Mouse (Mus musculus): Measurements from ENCODE around the gene Tenm4. TPM values are rescaled to one million over a fixed set of nuclear protein-coding genes. Genes with fewer than 3 reads are reported as not detected.

The Tenm4 gene
- total RNA-seq, 2 experiments from 2014 or later = 1.0 to 1.9 TPM

DNA sequence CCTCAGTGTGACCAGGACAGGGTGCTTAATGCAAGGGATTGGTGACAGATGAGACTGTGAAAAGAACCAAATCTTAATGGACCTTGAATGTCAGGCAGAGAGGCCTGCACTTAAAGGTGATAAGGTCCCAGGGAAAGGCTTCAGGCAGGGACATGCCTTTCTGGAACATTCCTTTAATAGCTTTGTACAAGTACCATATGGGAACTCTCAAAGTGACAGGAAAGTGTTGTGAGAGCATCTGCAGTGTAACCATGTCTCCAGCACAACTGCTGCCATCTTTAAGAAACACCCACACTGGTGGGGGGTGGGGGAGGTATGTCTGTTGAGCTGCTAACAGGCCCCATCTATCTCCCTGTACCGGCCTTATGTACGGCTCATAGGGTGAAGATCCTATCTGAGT lies 506.0 kb downstream of the Tenm4 start:
- DNase-seq (ENCODE audit: low spot score) = no peak

DNA sequence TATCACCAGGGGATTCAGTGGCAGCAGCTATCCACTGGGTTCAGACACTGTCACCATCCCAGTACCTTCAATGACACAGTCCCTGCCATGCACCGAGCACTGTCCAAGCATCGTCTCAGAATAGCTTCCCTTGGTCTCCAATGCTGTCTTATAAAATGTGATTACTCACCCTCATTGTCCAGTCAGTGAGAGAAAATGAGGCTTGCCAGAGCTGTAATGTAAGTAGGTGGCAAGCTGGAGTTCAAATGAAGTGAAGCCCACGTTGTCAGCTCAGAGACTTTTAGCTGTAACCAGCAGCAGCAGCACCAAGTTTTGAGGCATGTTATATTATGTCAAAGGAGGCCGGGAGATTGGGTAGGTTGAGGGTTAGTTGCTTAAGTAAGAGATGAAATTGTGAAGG lies 507.2 kb downstream of the Tenm4 start:
- DNase-seq (ENCODE audit: low spot score) = no peak

DNA sequence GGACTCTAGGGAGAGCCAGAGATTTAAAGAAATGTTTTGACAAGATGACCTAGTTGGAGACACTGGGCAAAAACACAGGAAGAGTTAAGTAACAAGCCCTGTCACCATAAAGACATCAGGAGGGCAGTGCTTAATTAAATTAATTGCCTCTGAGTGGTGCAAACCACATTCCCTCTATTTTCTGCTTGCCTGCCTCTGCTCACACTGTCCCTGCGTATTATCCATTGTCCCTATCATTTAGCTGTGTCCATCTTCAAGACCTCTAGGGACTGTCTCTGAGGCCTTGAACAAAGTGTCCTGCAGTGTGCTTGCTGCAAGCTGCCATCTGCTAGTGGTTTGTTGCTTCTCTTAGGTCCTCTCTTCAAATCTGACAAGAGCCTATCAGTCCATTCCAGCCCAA lies 508.7 kb downstream of the Tenm4 start:
- DNase-seq (ENCODE audit: low spot score) = no peak

DNA sequence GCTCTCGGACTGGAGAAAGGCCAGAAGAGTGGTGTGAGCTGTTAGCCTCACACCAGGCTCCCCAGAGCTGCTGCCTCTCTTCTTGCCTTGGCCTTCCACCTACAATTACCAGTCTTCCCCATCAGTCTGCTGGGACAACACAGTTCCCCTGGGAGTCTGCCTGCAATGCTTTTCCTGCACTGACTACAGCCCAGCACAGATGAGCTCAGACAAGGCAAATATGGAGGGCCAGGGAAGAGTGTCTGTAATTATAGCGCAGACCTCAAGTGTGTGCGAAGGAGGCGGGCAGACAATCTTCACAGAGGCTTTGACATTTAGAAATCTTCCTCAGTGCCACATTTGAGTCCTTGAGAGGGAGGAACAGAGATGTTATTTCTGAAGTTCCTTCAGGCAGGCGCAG lies 509.4 kb downstream of the Tenm4 start:
- no peak for DNase-seq (ENCODE audit: low spot score)

DNA sequence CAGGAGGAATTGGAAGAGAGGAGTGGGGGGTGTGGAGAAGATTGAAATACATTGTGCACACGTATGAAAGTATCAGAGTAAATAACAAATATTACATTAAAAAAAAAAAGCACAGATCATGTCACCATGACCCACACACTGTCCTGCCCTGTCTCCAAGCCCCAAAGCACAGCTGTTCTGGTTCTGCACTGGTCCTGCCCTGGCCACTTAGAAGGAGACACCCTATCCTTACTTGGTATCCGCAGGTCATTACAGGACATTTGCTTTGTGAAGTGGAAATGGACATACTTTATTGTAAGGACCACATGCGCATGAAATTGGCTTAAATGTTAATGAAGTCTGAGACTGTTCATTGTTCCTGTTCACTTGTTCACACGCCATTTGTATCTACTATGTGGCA lies 510.8 kb downstream of the Tenm4 start:
- DNase-seq (ENCODE audit: low spot score) = no peak

DNA sequence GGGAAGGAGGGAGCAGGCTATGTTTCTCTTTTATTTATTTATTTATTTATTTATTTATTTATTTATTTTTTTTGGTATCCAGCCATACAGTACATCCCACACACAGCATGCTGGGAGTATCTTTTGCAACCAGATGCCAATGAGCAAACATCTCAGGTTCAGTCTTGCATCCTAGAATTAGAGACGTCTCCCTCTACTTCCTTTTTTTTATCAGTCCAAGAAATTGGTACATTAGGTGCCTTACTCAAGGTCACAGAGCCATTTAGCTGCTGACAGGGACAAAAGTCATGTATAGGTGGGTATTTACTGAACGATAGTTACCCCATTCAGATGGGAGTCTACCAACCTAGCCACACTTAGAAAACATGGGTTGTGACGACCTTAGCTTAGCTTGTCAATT lies 517.1 kb downstream of the Tenm4 start:
- DNase-seq (ENCODE audit: low spot score) = no peak

DNA sequence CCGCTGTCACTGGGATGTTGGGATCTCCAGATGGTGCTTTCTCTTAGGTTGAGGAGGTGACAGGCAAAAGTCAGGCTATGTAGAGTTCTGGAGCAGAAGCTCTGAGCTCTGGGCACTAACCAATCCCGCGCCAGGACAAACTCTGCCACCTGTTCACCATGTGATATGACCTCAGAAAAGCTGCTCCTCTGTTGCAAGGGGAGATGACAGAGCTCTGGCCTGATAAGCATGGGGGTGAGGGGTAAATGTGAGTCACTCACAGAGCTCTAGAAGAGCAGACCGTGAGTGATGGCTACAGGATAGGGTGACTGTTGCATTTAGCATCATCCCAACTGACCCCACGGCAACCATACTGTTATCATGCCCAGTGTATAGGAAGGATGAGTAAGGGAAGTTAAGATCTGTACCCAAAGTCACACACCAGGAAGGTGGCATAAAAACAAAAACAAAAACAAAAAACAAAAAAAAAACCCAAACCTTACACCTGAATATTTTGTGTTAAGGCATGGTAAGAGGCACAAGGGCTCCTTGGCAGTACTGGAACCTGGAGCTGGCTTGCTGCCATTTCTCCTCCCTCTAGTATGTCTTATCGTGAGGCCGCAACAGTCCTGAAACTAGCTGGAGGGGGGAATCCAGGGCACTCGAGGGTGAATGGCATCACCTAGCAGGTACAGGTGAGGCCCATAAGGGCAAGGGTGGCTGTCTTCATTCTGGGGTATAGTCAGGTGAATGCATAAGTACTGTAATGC lies 530.2 kb downstream of the Tenm4 start:
- DNase-seq (ENCODE audit: low spot score) = no peak

DNA sequence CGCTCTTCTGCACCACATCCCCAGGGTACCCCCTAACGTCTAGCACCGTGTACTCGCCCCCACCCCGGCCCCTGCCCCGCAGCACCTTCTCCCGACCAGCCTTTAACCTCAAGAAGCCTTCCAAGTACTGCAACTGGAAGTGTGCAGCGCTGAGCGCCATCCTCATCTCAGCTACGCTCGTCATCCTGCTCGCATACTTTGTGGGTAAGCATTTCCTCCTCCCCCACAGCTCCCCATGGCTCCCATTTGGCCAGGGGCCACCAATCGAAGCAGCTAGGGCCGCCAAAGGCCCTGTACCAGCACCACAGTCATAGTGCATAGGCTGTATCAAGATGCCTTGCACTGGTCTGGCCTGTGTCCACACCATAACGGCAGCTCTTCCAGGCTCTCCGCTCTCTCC lies 532.9 kb downstream of the Tenm4 start:
- no peak for DNase-seq (ENCODE audit: low spot score)

DNA sequence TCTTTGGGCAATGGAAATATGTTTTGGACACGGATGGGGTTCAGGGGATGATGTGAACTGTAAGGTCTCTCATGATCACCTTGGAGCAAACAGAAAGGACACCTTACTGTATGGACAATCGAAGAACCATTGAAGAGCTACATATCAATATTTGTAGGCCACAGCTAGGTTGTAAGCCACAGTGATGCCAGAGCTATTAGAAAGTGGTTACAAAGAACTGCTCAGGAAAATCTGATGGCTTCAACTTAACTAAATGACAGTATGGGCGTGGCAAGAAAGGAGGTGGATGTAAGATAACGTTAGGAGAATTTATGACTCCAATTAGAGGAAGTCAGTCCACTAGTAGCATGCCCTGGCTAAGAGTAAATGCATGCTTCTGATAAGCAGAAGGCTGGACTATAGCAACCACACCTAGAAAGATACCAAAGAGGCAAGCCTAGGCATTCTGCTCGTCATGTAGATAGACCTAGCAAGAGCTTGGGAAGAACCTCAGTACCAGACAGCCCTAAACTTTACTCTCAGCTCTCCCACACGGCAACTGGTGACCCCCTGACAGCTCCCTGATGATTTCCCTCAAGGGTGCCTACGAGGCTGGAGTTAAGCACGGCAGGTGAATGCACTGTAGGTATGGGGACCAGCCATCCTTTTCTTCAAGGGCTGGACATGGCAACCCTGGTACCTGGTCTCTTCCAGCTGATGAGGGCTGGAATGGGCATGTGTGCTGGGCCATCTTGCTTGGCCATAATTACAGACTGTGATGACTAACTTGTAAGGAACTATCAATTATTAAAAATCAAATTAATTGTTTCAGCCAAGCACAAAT lies 534.5 kb downstream of the Tenm4 start:
- DNase-seq (ENCODE audit: low spot score) = no peak

DNA sequence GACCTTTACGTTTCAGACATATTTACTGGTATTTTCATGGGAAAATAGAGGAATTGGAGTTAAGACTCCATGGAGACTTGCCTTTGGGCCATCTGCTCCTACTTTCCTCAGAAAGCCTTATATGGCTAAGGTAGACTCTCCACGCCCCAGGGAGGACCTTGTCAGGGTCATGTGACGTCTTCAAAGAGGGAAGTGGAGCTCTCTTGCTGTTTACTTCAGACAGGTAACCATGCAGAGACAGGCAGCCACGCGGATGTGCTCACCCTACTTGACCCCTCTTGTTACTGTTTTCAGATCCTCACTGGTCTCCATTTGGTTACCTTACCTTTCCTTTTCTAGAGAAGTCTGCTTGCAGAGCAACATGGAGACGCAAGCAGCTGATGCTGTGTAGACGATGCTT lies 535.5 kb downstream of the Tenm4 start:
- no peak for DNase-seq (ENCODE audit: low spot score)

DNA sequence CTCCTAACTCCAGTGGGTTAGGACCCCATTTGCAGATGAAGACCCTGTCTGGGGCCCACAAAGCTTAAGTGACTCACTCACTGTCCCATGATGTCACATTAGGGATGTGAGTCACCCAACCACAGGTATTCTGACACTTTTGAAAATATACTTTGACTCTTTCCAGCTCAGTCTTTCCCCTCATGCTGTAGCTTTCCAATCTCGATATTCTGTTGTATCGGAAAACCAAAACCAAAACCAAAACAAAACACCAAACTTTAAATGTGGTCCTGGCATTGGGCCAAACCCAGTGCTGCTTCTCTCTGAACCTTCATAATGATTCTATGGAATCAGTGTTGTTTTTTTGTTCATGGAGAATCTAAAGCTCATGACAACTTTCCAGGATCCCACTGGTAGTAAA lies 536.1 kb downstream of the Tenm4 start:
- no peak for DNase-seq (ENCODE audit: low spot score)

DNA sequence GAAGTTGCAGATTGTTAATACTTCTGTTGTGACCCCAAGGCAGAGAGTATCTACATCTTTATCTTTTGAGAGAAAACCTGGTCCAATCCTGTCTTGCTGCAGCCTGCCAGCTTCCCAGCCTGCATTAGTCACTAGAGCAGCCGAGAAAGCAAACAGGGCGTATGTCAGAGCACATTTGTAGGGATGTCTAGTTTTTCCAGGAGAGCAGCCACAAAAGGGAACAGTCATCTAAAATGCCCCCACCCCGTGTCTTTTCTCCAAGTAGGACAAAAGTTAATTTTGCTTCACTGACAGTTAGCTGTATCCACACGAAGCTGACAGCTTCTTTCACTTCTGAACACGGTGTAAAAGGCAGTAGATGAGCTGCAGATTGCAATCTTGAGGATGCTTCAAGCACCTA lies 537.0 kb downstream of the Tenm4 start:
- DNase-seq (ENCODE audit: low spot score) = no peak

DNA sequence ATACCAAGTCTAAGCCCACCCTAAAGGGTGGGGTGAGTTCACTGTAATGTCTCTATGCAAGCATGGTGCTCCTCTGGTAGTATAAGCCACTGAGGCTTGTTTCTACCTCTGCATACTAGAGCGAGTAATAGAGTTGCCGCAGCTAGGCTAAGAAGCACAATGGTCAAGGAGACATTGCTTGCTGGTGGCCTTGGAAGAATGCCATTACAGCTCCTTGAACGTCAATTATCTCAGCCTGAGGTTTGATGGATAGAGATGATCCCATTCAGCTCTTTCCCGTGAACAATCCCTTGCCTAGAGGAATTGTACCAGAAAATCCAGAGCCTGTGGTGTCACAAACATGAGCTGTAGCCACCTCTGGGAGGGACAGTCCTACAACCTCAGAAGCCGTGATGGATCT lies 537.5 kb downstream of the Tenm4 start:
- no peak for DNase-seq (ENCODE audit: low spot score)

DNA sequence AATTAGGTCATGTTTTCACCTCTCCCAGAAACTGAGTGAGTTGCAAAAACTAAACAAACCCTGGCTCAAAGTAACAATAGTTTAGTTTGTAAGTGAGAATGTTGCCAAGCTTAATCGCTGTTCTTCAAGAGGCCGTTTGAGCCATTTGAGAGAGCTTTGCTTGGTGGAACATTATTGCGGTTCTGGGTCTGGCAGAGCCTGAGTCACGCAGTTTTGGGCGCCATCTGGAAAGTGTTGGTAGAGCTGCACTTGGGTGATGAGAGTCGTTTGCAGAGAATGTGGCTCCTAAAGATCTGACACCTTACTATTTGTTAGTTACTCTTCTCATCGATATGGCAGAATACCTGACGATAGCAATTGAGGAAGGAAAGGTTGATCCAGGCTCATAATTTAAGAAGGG lies 537.9 kb downstream of the Tenm4 start:
- DNase-seq (ENCODE audit: low spot score) = no peak

DNA sequence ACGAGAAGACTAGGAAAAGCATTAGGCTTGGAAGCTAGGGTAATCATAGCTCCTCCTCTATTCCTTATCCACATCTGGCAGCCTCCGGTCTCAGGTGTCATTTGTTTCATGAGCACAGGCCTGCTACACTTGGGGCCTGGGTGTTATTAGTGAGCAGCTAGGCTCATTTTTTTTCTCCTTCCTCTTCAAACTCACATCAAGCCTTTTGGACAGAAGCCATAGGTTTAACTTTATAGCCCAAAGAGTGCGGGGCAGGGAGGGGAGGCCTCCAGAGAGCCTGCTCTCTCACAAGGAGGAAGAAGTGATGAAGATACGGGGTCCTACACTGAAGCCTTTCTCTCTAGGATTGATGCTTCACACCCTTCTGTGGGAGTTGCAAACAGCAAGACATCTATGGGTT lies 538.8 kb downstream of the Tenm4 start:
- DNase-seq (ENCODE audit: low spot score) = no peak

DNA sequence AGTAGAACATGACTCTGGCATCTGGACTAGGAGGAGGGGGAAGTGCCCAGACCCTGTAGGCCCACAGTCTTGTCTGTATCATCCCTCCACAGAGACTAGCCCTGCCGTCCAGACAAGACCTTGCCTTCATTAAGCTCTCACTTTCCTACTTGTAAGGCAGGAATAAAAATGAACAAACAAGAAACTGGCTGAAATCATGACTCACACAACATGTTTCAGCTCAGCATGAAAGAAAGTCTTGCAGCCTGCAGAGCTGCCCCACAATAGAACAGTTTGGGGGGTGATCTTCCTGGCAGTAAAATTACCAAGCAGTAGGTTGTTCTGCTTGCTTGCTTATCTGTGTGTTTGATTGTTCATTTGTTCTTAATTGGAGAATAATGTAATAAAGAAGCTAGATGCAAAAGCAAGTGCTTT lies 539.6 kb downstream of the Tenm4 start:
- DNase-seq (ENCODE audit: low spot score) = no peak

DNA sequence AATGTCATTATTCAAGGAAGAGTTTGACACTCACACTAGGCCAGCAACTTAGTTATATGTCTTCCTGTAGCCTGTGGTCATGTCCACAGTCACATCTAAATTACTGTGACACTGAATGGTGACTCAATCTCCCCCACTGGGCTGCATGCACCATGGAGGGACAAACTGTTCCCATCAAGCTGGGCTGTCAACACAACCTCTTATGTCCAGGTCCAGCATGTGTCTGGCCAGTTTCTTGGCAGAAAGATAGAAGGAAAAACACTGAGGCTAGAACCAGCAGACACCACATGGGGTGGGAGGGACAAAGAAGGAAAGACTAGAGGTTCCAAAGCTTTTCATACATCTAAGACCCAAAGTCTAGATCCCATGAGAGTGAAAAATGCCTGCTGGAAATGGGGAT lies 541.8 kb downstream of the Tenm4 start:
- DNase-seq (ENCODE audit: low spot score) = no peak

DNA sequence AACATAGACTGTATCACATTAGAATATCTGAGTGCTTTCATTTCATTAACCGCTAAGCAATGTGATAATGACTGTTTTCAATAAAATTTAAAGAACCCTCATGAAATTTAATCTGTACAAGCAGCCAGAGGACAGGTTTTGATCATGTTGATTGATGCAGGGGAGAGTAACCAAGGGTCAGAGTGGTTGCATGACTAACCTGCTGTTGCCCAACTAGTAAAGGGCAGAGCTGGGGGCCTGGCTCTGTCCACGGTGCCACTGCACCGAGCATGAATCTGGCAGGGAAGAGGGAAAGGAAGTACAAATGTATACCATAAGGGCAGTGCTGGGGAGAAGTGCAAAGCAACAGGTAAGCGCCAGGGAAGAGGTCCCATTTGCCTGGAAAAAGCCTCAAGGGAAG lies 545.9 kb downstream of the Tenm4 start:
- no peak for DNase-seq (ENCODE audit: low spot score)

DNA sequence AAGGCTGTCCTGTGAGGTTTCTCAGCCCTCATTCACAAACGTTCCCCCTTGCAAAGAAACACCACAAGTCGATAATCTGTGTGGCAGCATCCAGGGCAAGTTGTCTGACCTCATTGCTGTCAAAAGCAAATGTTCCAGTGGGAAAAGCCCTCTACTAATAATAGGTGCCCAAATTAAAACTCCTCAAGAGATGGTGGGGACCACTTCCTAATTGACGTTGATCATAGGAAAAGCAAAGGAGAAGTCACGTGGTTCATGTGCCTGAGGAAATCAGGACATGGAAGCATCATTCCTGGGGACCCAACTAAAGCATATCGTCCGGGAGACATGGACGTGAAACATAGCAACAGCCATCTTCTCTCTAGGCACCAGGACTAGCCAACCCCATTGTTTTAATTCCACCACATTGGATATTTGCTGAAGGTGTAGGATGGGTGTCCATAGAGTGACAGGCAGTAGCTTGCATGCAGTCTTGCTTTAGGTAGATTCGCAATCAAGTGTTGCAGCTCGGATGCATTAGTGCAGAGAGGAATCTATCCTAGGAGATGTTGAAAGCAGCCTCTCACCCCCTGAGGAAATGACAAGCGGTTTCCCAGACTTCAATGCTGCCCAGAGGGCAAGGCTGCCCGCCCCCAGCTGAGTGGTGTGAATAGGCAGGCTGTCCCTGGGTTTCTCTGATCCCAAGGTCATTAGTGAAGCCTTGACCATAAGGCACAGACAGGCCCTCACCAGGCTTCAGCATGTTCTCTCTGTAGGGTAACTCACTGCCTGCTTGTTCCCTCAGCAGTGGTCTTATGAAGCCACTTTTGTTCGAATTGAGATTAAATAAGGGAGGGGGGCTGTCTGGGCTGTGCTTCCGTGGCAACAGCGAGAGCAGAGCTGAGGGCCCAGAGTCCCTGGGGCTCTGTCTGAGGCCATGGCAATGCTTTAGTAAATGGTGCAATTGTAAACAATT lies 547.4 kb downstream of the Tenm4 start:
- DNase-seq (ENCODE audit: low spot score) = no peak

DNA sequence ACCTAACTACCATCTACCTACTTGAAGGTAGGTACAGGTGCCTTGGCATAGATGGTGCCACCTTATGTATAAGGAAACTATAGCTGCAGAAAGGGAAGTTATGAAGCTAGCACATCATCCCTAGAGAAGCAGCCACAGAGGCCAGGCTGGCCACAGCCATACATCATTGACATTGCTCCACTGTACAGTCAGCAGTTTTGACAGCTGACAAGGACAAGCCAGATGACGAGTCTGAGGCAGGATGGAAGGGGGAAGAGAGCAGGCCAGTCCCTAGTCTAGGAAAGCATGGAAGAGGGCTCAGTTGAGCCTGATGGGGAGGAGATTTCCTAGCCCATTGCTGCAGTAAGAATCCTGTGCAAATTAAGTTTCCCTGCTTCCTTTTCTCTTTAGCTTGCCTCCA lies 548.9 kb downstream of the Tenm4 start:
- DNase-seq (ENCODE audit: low spot score) = no peak

DNA sequence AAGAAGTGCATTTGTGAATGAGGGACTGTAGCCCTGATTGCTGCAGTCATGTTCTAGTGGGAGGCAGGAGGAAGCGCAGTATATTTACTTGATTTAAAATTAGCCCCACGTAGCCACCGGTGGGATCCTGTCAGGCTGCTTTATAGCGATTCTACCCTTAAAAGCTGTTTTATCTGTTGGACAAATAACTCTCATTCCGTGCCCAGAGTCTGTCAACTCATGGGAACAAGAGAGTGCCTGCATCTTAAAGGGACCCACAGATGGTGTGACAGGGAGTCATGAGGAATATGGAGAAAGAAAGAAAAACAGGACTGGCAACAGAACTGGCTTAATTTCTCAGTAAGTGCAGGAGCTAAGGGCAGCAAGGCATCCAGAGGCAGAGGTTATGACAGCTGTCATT lies 549.4 kb downstream of the Tenm4 start:
- DNase-seq (ENCODE audit: low spot score) = no peak

DNA sequence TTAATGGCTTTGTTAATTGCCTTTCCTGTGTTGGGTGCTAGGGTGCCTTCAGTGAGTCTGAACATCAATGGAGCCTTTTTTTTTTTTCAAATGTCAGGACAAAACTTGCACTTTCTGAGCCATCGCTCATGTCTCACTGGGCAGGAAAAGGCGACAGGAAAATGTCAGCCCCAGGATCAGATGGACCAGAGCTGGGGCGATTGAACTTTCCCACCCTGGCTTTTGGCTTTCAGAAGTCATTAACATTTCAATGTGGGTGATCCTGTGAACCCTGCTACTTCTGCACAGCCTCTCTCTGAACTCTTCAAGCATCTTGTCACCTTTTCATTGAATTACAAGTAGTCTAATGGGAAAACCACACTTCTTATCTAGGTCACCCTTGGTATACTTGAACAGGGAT lies 551.8 kb downstream of the Tenm4 start:
- no peak for DNase-seq (ENCODE audit: low spot score)
